Mouse (Mus musculus) embryonic facial prominence, embryonic 15.5 days (tissue): ENCODE measurements around the gene Ang6. TPM values are rescaled to one million over a fixed set of nuclear protein-coding genes. Genes with fewer than 3 reads are reported as not detected.
"Not testable (repeated sequence)": the region's sequence is repeated elsewhere in the genome, so short reads cannot be mapped to it uniquely, and the experiment has no call there.

Experiments
- ATAC-seq: fragments of 200-750 bp; cut with Nextera tagmentation; 2 replicates; pipeline ENCODE4 v1.8.0; 2017; ENCODE audit warnings: low read depth, moderate TSS enrichment; ENCODE audit not compliant: insufficient number of reproducible peaks, low FRiP score, low TSS enrichment
- H3K27ac ChIP-seq: fragments of 300-500 bp; sonication (generic); replicated peaks from 2 replicates; pipeline ENCODE4 v1.5.1; 2015; ENCODE audit warnings: mild to moderate bottlenecking, inconsistent platforms
- H3K27me3 ChIP-seq: fragments of 300-500 bp; sonication (generic); 2 replicates; pipeline ENCODE4 v1.6.1; 2015; ENCODE audit warnings: inconsistent platforms
- H3K36me3 ChIP-seq: fragments of 300-500 bp; sonication (generic); 2 replicates; pipeline ENCODE4 v1.6.1; 2015; ENCODE audit warnings: mild to moderate bottlenecking, inconsistent platforms
- H3K4me1 ChIP-seq: fragments of 300-500 bp; sonication (generic); 2 replicates; pipeline ENCODE4 v1.6.1; 2015; ENCODE audit warnings: inconsistent platforms
- H3K4me2 ChIP-seq: fragments of 300-500 bp; sonication (generic); replicated peaks from 2 replicates; pipeline ENCODE4 v1.6.1; 2015; ENCODE audit warnings: mild to moderate bottlenecking, inconsistent platforms
- H3K4me3 ChIP-seq: fragments of 300-500 bp; sonication (generic); replicated peaks from 2 replicates; pipeline ENCODE4 v1.5.1; 2015; ENCODE audit warnings: mild to moderate bottlenecking, inconsistent platforms
- H3K9ac ChIP-seq: fragments of 300-500 bp; sonication (generic); 2 replicates; pipeline ENCODE4 v1.6.1; 2015; ENCODE audit warnings: inconsistent platforms
- H3K9me3 ChIP-seq: fragments of 300-500 bp; sonication (generic); replicated peaks from 2 replicates; pipeline ENCODE4 v1.6.1; 2016; ENCODE audit warnings: inconsistent platforms
- WGBS: fragments of 180-500 bp; shearing (Covaris S2); methylation state at CpG from one replicate; pipeline ENCODE4 v1.1.7; 2015; 5-methylcytosine and 5-hydroxymethylcytosine counted together
- polyA plus RNA-seq: library from polyadenylated mRNA; unstranded; fragments of >200 nt; fragmentation: Nextera tagmentation; extraction: Ambion mirVana; gene quantifications from 2 replicates; pipeline ENCODE4 v1.2.1, GENCODE M21; 2015

The Ang6 gene
- polyA plus RNA-seq = not detected in 2 replicates

DNA sequence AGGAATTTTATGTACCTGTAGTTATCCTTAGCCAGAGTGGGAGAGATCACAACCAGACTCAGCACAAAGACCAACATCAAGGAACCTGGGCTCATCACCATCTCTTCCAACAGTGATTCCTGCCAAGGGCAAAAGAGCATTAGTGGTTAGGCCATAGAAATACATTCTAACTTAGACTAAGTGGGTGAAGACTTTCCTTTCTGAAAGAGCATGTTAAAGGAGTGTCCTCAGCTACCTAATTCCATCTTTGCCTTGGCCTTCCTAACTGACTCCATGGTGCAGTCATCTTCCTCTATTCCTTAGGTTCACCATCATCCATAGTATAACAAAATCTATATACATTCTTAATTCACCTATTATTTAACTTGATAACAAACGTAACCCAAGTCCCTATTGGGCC lies at the start of gene Ang6:
Gene Ang6, minus strand, starts transcription at position 101 of the 400 bp plus-strand sequence.
- Histone ChIP-seq H3K4me3 (no peak within 1 kb of the TSS), H3K4me1 (no peaks in the 10 kb centered on the region), H3K9me3 (no peaks in the 10 kb centered on the region), H3K27ac (no peak within 1 kb of the TSS), H3K36me3 (no peaks in the 10 kb centered on the region), H3K27me3 (no peaks in the 10 kb centered on the region), H3K4me2 (no peak within 1 kb of the TSS), H3K9ac (no peak within 1 kb of the TSS)
- ATAC-seq = no peak
- 70% methylated on average over 1 of the region's 1 CpGs for WGBS

GRCm38 (mm10) chr14:44046567-44046966 lies 44.5 kb upstream of the Ang6 start:
- H3K36me3 ChIP-seq, H3K27me3 ChIP-seq, H3K4me2 ChIP-seq, H3K4me1 ChIP-seq, H3K27ac ChIP-seq, ATAC-seq, H3K9ac ChIP-seq, H3K9me3 ChIP-seq, H3K4me3 ChIP-seq: not testable (repeated sequence)
- 79% methylated on average over 2 of the region's 2 CpGs for WGBS

DNA sequence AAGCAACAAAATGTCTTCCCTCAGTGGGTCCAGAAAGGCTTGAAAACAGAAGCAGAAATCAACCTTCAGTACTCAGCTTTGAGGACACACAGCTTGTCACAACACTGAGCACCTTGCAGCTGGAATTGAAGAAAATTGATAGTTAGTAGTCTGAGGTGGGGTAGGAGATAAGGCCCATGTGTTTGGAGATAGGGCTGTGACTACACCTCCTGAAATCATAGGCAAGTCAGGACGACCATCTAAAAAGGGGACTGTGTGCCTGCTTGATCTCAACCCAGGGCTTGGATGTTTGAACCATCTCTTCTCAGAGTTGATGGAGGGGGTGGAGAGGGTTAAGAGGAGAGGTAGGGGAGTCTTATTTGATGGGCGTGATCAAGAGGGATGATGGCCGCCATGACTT lies 29.8 kb upstream of the Ang6 start:
- not testable (repeated sequence) for H3K4me3 ChIP-seq, H3K36me3 ChIP-seq, H3K4me2 ChIP-seq, H3K27me3 ChIP-seq, H3K9me3 ChIP-seq, H3K4me1 ChIP-seq, H3K9ac ChIP-seq, H3K27ac ChIP-seq, ATAC-seq
- 73% methylated on average over 1 of the region's 3 CpGs for WGBS

DNA sequence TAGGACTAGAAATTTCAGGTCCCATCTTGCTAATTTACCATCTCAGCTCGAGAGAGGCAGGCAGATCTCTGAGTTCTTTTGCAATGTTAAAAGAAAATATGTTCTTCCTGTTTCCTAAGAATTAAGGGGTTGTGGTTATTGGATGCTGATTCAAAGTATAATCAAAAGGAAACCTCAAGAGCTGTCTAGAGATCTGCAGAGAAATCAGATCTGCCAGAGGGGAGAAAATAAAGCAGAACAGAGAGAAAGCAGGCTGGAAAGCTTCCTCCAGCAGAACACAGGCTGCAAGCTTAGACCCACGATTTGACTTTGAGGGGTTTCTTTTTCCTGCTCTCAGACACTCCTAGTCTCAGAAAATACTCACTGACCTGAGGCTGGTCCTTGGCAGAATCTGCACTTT lies 7.6 kb upstream of the Ang6 start:
- not testable (repeated sequence) for H3K36me3 ChIP-seq, H3K4me1 ChIP-seq, H3K9ac ChIP-seq, H3K4me3 ChIP-seq, H3K27ac ChIP-seq, H3K9me3 ChIP-seq, ATAC-seq, H3K4me2 ChIP-seq, H3K27me3 ChIP-seq
- 4% methylated on average over 2 of the region's 2 CpGs for WGBS

GRCm38 (mm10) chr14:44008021-44008420 lies 6.0 kb upstream of the Ang6 start:
- not testable (repeated sequence) for H3K27me3 ChIP-seq, H3K9ac ChIP-seq, H3K4me2 ChIP-seq, H3K4me3 ChIP-seq, H3K36me3 ChIP-seq, ATAC-seq, H3K9me3 ChIP-seq, H3K27ac ChIP-seq, H3K4me1 ChIP-seq
- whole genome bisulfite sequencing = no CpG with 5 or more reads among the region's 1 CpGs

- Histone ChIP-seq H3K27ac (no peak overlapping the region), H3K27me3 (no peaks in the 10 kb centered on the region), H3K36me3 (no peaks in the 10 kb centered on the region), H3K4me3 (no peak overlapping the region), H3K9ac (no peak overlapping the region), H3K4me2 (no peak overlapping the region), H3K9me3 (no peaks in the 10 kb centered on the region), H3K4me1 (no peaks in the 10 kb centered on the region)
- 87% methylated on average over 3 of the region's 3 CpGs for WGBS
- no peak for ATAC-seq
Measured at GRCm38 (mm10) chr14:44001600-44001999, 469 bp downstream of the Ang6 start.

GRCm38 (mm10) chr14:43998455-43999000 lies 3.5 kb downstream of the Ang6 start:
- not testable (repeated sequence) for H3K27me3 ChIP-seq

DNA sequence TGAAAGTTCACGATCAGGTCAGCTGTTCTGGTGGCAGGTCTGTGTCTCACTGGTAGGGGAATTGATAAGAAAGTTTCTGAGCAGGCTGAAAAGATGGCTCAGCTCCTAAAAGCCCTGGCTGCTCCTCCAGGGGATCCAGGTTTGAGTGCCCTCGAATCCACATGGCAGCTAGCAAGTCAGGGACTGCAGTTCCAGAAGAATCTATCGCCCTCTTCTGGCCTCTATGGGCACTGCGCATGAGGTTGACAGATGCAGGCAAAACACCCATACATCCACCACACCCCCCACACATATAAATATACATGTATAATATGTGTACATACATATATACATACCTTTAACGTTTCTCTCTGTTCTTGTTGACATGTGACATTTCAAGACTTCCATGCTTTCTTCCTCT lies 14.7 kb downstream of the Ang6 start:
- 17% methylated on average over 5 of the region's 5 CpGs for WGBS
- not testable (repeated sequence) for H3K4me2 ChIP-seq, H3K27me3 ChIP-seq, H3K27ac ChIP-seq, H3K4me1 ChIP-seq, H3K9ac ChIP-seq, H3K4me3 ChIP-seq, H3K36me3 ChIP-seq, ATAC-seq, H3K9me3 ChIP-seq

More at GRCm38 (mm10) chr14:43998455-43999000, 3.5 kb downstream of the Ang6 start:
- not testable (repeated sequence) for H3K27ac ChIP-seq, ATAC-seq, H3K4me3 ChIP-seq, H3K4me1 ChIP-seq, H3K36me3 ChIP-seq, H3K4me2 ChIP-seq, H3K9ac ChIP-seq, H3K9me3 ChIP-seq
- WGBS = 72% methylated on average over 2 of the region's 2 CpGs

DNA sequence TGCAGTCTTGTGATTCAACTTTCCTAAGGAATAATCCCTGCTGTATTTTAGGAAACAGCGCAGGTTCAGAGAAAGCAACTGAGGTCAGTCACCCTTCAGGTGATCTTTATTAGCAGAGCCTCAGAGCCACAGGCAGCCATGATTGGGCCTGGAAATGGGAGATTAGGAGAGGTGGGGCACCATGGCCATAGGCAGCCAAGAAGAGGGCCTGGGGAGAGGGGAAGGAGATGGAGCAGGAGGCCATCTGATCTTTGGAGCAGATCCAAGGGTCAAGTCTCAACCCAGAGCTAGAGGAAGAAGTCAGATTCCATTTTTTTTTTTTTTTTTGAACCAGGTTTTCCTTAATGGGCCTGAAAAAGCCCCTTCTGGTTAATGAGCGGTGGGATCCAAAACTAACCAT lies 15.9 kb downstream of the Ang6 start:
- Histone ChIP-seq H3K4me2 (no peak overlapping the region), H3K9ac (no peak overlapping the region), H3K27ac (no peak overlapping the region), H3K36me3 (no peaks in the 10 kb centered on the region), H3K9me3 (no peaks in the 10 kb centered on the region), H3K4me1 (no peaks in the 10 kb centered on the region), H3K27me3 (no peaks in the 10 kb centered on the region), H3K4me3 (no peak overlapping the region)
- no peak for ATAC-seq
- WGBS = 86% methylated on average over 2 of the region's 2 CpGs

DNA sequence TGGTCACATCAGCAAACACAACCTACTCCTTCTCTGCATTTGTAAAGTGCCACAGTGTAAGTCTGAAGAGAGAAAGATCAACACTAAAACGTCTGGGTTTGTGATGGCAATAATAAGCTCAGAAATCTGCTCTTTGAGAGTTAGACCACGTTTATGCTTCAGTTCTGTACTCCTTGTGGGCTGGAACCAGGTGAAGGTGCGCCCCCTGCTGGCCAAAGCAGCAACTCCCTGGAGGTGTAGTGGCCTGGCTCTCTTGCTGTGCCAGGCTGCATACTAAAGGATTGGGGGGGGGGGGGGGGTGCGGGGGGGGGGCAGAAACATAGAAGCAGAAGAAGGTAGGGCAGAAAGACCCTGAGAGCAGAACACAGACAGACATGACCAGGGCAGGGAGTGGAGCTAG lies 18.2 kb downstream of the Ang6 start:
- WGBS = under 1% methylated on average over 4 of the region's 4 CpGs
- H3K27ac ChIP-seq = no peak overlapping the region
- no peaks in the 10 kb centered on the region for H3K27me3 ChIP-seq
- no peaks in the 10 kb centered on the region for H3K9me3 ChIP-seq
- ATAC-seq = no peak
- no peaks in the 10 kb centered on the region for H3K4me1 ChIP-seq
- no peak overlapping the region for H3K9ac ChIP-seq
- no peak overlapping the region for H3K4me3 ChIP-seq
- no peaks in the 10 kb centered on the region for H3K36me3 ChIP-seq
- H3K4me2 ChIP-seq = no peak overlapping the region

DNA sequence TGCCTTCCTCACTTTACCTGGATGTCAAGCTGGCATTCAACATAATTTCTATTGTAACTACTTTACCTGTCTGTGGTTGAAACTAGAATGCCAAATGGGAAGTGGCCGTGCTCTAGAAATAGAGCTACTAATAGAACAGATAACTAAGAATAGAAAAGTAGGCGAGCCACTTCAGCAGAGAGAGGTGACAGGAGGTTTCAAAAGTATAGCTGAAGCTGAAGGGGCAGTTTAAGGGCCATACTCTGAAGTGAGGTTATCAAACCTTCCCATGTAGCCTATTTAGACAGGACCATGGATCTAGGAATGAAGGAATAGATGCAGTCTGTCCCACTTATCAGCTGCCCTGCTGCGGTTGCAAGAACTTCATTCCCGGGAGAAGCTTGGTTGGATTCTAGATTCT lies 18.6 kb downstream of the Ang6 start:
- 67% methylated on average over 4 of the region's 4 CpGs for WGBS
- Histone ChIP-seq H3K4me2 (no peak overlapping the region), H3K9me3 (no peaks in the 10 kb centered on the region), H3K36me3 (no peaks in the 10 kb centered on the region), H3K27ac (no peak overlapping the region), H3K4me3 (no peak overlapping the region), H3K9ac (no peak overlapping the region), H3K4me1 (no peaks in the 10 kb centered on the region), H3K27me3 (no peaks in the 10 kb centered on the region)
- ATAC-seq = no peak

GRCm38 (mm10) chr14:43956769-43957168 lies 45.3 kb downstream of the Ang6 start, which contains the start of gene Ang5:
TSS of gene Ang5 (plus strand) at chr14:43957069.
- H3K9me3 ChIP-seq, H3K9ac ChIP-seq, ATAC-seq, H3K27me3 ChIP-seq, H3K36me3 ChIP-seq, H3K27ac ChIP-seq, H3K4me2 ChIP-seq, H3K4me1 ChIP-seq, H3K4me3 ChIP-seq: not testable (repeated sequence)
- no CpG with 5 or more reads among the region's 2 CpGs for WGBS
